Mouse (Mus musculus): ENCODE results near the gene Ap1m2. TPM values are rescaled to one million over a fixed set of nuclear protein-coding genes. Genes with fewer than 3 reads are reported as not detected.
A peak's percentile ranks its signal among the peaks of the same experiment; 100 is the strongest.
"Not testable (repeated sequence)": the region's sequence is repeated elsewhere in the genome, so short reads cannot be mapped to it uniquely, and the experiment has no call there.

The Ap1m2 gene
- polyA plus RNA-seq, 1 experiment from 2014 or later, result 0.91 TPM

GRCm38 (mm10) chr9:21331365-21332140 lies 19.4 kb upstream of the Ap1m2 start:
- H3K36me3 ChIP-seq (ENCODE audit: control insufficient read depth, insufficient read depth, low read length), result no peaks in the 10 kb centered on the region
- H3K27ac ChIP-seq (ENCODE audit: low read depth, low read length), result no peak overlapping the region
- ATAC-seq, result no peak
- no peaks in the 10 kb centered on the region for H3K27me3 ChIP-seq (replicated peaks; ENCODE audit: control insufficient read depth, insufficient read depth, low read length)
- H3K9ac ChIP-seq (ENCODE audit: low read length), result no peak overlapping the region
- H3K4me3 ChIP-seq (ENCODE audit: low read depth, low read length), result no peak overlapping the region
- H3K4me2 ChIP-seq (ENCODE audit: low read length), result no peak overlapping the region
- H3K9me3 ChIP-seq (replicated peaks; ENCODE audit: control insufficient read depth, low read length), result no peaks in the 10 kb centered on the region; the same call in 1 of the 2 replicates
- 86% methylated on average over 12 of the region's 12 CpGs for WGBS
- no peak for DNase-seq (ENCODE audit: low spot score)
- 0 out of 2 replicates have a peak, but pooled peaks cover 4% of the 10 kb centered on the region for H3K4me1 ChIP-seq (ENCODE audit: control insufficient read depth, insufficient read depth, low read length)

DNA sequence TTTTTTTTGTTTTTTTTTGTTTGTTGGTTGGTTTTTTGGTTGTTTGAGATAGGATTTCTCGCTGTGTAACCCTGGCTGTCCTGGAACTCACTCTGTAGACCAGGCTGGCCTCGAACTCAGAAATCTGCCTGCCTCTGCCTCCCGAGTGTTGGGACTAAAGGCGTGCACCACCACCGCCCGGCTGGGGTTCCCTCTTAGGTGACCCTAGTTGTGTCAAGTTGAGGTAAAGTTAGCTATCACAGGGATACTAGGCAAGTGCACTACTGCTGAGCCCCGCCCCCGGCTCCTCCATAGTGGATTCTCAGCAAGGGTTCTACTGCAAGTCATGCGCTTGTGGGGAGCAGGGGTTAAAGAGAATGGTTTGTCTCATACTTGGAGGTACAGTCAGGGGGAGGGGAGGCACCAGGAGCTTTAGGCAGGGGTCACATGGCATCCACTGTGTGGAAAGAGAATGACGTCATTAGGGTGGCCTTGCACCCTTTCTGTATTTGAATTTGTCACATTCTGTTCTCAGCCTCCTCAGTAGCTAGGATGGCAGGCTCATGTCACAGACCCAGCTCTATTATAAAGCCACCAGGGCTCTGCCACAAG lies 17.7 kb upstream of the Ap1m2 start:
- Histone ChIP-seq H3K27me3 (replicated peaks; ENCODE audit: control insufficient read depth, insufficient read depth, low read length) (no peaks in the 10 kb centered on the region), H3K4me1 (ENCODE audit: control insufficient read depth, insufficient read depth, low read length) (0 out of 2 replicates have a peak, but pooled peaks cover 4% of the 10 kb centered on the region), H3K36me3 (ENCODE audit: control insufficient read depth, insufficient read depth, low read length) (no peaks in the 10 kb centered on the region), H3K4me3 (ENCODE audit: low read depth, low read length) (no peak overlapping the region), H3K27ac (ENCODE audit: low read depth, low read length) (no peak overlapping the region), H3K9ac (ENCODE audit: low read length) (no peak overlapping the region), H3K4me2 (ENCODE audit: low read length) (no peak overlapping the region), H3K9me3 (replicated peaks; ENCODE audit: control insufficient read depth, low read length) (no peaks in the 10 kb centered on the region; the same call in 1 of the 2 replicates)
- WGBS, result 89% methylated on average over 10 of the region's 10 CpGs
- no peak for ATAC-seq
- no peak for DNase-seq (ENCODE audit: low spot score)

- H3K4me1 ChIP-seq (ENCODE audit: control insufficient read depth, insufficient read depth, low read length), result 0 out of 2 replicates have a peak, but pooled peaks cover 4% of the 10 kb centered on the region
- no peaks in the 10 kb centered on the region for H3K27me3 ChIP-seq (replicated peaks; ENCODE audit: control insufficient read depth, insufficient read depth, low read length)
- ATAC-seq (no peak), DNase-seq (ENCODE audit: low spot score) (no peak)
- no peak overlapping the region for H3K27ac ChIP-seq (ENCODE audit: low read depth, low read length)
- H3K4me3 ChIP-seq (ENCODE audit: low read depth, low read length), result no peak overlapping the region
- H3K9me3 ChIP-seq (replicated peaks; ENCODE audit: control insufficient read depth, low read length), result no peaks in the 10 kb centered on the region; the same call in 1 of the 2 replicates
- H3K4me2 ChIP-seq (ENCODE audit: low read length), result no peak overlapping the region
- no peak overlapping the region for H3K9ac ChIP-seq (ENCODE audit: low read length)
- no peaks in the 10 kb centered on the region for H3K36me3 ChIP-seq (ENCODE audit: control insufficient read depth, insufficient read depth, low read length)
- 65% methylated on average over 3 of the region's 5 CpGs for WGBS
Observed at GRCm38 (mm10) chr9:21329041-21329440, 16.9 kb upstream of the Ap1m2 start.

DNA sequence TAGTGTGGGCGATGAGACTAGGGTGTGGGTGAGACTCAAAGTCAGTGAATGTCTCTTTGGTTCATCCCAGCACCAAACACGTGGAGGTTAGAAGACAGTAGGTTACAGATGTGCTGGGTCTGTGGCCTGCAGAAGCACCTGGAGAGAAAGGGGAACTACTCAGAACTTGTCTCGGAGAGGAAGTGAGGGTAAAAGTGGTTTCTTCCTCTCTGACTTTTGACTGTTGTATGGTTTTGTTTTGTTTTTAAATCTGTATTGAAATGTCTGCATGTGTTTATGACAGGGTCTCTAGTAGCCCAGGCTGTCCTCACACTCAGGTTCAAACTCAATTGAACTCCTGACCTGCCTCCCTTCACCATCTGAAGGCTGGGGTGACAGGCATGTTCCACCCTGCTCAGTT lies 15.9 kb upstream of the Ap1m2 start:
- no peak for DNase-seq (ENCODE audit: low spot score)
- H3K27ac ChIP-seq (ENCODE audit: low read depth, low read length), result no peak overlapping the region
- H3K9me3 ChIP-seq (replicated peaks; ENCODE audit: control insufficient read depth, low read length), result no peaks in the 10 kb centered on the region; the same call in 1 of the 2 replicates
- H3K9ac ChIP-seq (ENCODE audit: low read length), result no peak overlapping the region
- no peaks in the 10 kb centered on the region for H3K36me3 ChIP-seq (ENCODE audit: control insufficient read depth, insufficient read depth, low read length)
- H3K4me3 ChIP-seq (ENCODE audit: low read depth, low read length), result no peak overlapping the region
- ATAC-seq, result no peak
- no peak overlapping the region for H3K4me2 ChIP-seq (ENCODE audit: low read length)
- no peaks in the 10 kb centered on the region for H3K27me3 ChIP-seq (replicated peaks; ENCODE audit: control insufficient read depth, insufficient read depth, low read length)
- 0 out of 2 replicates have a peak, but pooled peaks cover 4% of the 10 kb centered on the region for H3K4me1 ChIP-seq (ENCODE audit: control insufficient read depth, insufficient read depth, low read length)
- 77% methylated on average over 3 of the region's 3 CpGs for WGBS

DNA sequence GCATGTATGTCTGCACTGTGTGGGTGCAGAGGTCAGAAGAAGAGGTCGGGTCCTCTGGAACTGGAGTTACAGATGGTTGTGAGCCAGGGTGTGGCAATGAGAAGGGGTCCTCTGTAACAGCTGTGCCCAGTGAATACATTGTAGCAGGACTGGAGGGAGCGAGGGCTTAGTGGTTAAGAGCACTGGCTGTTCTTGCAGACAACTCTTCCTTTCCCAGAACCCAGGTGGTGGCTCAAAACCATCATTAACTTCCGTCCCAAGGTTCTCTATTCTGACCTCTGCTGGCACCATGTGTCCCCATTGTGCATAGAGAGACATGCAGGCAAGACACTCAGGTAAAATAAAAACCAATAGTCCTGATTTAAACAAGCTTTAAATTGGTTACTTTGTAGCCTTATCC lies 15.4 kb upstream of the Ap1m2 start:
- H3K4me2 ChIP-seq (ENCODE audit: low read length), result no peak overlapping the region
- ATAC-seq (no peak), DNase-seq (ENCODE audit: low spot score) (no peak)
- WGBS, result 84% methylated on average over 3 of the region's 3 CpGs
- no peaks in the 10 kb centered on the region; the same call in 1 of the 2 replicates for H3K9me3 ChIP-seq (replicated peaks; ENCODE audit: control insufficient read depth, low read length)
- no peaks in the 10 kb centered on the region for H3K36me3 ChIP-seq (ENCODE audit: control insufficient read depth, insufficient read depth, low read length)
- H3K4me3 ChIP-seq (ENCODE audit: low read depth, low read length), result no peak overlapping the region
- no peaks in the 10 kb centered on the region for H3K27me3 ChIP-seq (replicated peaks; ENCODE audit: control insufficient read depth, insufficient read depth, low read length)
- no peak overlapping the region for H3K9ac ChIP-seq (ENCODE audit: low read length)
- no peak overlapping the region for H3K27ac ChIP-seq (ENCODE audit: low read depth, low read length)
- 0 out of 2 replicates have a peak, but pooled peaks cover 3% of the 10 kb centered on the region for H3K4me1 ChIP-seq (ENCODE audit: control insufficient read depth, insufficient read depth, low read length)

- H3K36me3 ChIP-seq (ENCODE audit: control insufficient read depth, insufficient read depth, low read length), result no peaks in the 10 kb centered on the region
- ATAC-seq, result no peak
- no peaks in the 10 kb centered on the region for H3K9me3 ChIP-seq (replicated peaks; ENCODE audit: control insufficient read depth, low read length)
- H3K4me3 ChIP-seq (ENCODE audit: low read depth, low read length), result no peak overlapping the region
- H3K9ac ChIP-seq (ENCODE audit: low read length), result no peak overlapping the region
- WGBS, result 95% methylated on average over 11 of the region's 11 CpGs
- no peaks in the 10 kb centered on the region for H3K27me3 ChIP-seq (replicated peaks; ENCODE audit: control insufficient read depth, insufficient read depth, low read length)
- no peak overlapping the region for H3K27ac ChIP-seq (ENCODE audit: low read depth, low read length)
- no peak overlapping the region for H3K4me2 ChIP-seq (ENCODE audit: low read length)
- DNase-seq (ENCODE audit: low spot score), result no peak
- H3K4me1 ChIP-seq (ENCODE audit: control insufficient read depth, insufficient read depth, low read length), result peaks cover 12% of the 10 kb centered on the region
Observed at GRCm38 (mm10) chr9:21324269-21324668, 12.1 kb upstream of the Ap1m2 start.

DNA sequence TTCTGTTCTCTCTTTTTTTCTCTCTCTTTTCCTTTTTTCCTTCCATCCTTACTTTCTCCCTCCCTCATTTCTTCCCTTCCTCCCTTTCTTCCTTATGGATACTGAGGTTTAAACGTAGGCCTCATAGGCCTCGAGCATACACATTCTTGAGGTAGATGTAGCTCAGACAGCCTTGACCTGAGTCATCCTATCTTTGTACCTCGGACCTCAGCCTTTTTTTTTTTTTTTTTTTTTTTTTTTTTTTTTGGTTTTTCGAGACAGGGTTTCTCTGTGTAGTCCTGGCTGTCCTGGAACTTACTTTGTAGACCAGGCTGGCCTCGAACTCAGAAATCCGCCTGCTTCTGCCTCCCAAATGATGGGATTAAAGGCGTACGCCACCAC lies 10.8 kb upstream of the Ap1m2 start:
- H3K4me1 ChIP-seq (ENCODE audit: control insufficient read depth, insufficient read depth, low read length), result peaks cover 12% of the 10 kb centered on the region
- not testable (repeated sequence) for DNase-seq (ENCODE audit: low spot score); H3K4me2 ChIP-seq (ENCODE audit: low read length); H3K36me3 ChIP-seq (ENCODE audit: control insufficient read depth, insufficient read depth, low read length); ATAC-seq; H3K4me3 ChIP-seq (ENCODE audit: low read depth, low read length); H3K9me3 ChIP-seq (replicated peaks; ENCODE audit: control insufficient read depth, low read length); H3K9ac ChIP-seq (ENCODE audit: low read length); H3K27me3 ChIP-seq (replicated peaks; ENCODE audit: control insufficient read depth, insufficient read depth, low read length); H3K27ac ChIP-seq (ENCODE audit: low read depth, low read length)
- WGBS, result 88% methylated on average over 8 of the region's 8 CpGs

DNA sequence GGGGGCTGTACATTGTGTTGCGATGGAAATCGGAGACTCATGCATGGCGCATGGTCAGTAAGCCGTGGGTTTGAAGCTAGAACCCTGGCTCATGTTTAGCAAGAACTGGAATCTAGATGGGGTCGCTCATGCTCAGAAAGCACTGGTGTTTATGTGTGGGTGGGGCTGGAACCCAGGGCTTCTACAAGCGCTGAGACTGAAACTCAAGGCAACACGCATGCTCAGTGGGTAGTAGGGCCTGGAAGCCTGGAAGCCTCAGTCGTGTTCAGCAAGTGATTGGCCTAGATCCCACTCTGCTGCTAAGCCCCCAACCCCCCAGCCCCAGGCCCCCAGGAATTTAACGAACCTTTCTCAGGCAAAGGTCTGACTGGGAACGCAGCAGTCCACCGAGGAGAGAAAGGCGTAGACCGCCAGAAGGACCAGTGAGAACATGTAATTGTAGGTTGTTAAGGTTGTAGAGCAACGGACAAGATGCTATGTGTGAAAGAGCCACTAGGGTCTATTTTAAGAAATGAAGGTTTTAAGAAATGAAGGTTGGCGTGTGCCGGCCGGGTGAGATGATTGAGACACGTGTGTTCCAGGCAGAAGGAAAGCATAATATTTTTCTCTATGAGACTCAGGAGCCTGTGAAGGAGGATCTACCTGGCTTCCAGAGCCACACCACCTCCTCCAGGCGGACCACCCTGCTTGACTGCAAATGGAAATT lies 10.2 kb upstream of the Ap1m2 start:
- Histone ChIP-seq H3K36me3 (ENCODE audit: control insufficient read depth, insufficient read depth, low read length) (no peaks in the 10 kb centered on the region), H3K4me2 (ENCODE audit: low read length) (peak overlapping the region; percentile 70), H3K27me3 (replicated peaks; ENCODE audit: control insufficient read depth, insufficient read depth, low read length) (no peaks in the 10 kb centered on the region), H3K9me3 (replicated peaks; ENCODE audit: control insufficient read depth, low read length) (no peaks in the 10 kb centered on the region), H3K4me3 (ENCODE audit: low read depth, low read length) (no peak overlapping the region), H3K9ac (ENCODE audit: low read length) (no peak overlapping the region), H3K27ac (ENCODE audit: low read depth, low read length) (no peak overlapping the region), H3K4me1 (ENCODE audit: control insufficient read depth, insufficient read depth, low read length) (peaks cover 12% of the 10 kb centered on the region)
- no peak for DNase-seq (ENCODE audit: low spot score)
- WGBS, result 77% methylated on average over 19 of the region's 19 CpGs
- ATAC-seq, result no peak

DNA sequence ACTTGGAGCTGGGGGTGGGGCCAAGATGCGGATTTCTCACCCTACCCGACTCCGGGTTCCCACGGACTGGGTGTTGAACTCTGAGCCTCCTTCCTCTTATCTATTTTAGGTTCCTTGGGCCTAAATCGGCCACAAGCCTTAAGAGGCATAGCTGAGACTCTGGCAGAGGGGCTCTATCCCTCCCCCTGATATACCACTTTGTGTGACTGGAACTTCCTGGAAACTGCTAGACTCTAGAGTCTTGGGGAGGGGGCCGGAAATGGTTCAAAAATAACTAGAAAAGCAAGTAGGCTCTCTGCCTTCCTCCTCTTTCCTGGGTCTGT lies 9.3 kb upstream of the Ap1m2 start:
- Histone ChIP-seq H3K4me3 (ENCODE audit: low read depth, low read length) (peak overlapping the region; percentile 83), H3K9ac (ENCODE audit: low read length) (peak overlapping the region; percentile 89), H3K36me3 (ENCODE audit: control insufficient read depth, insufficient read depth, low read length) (no peaks in the 10 kb centered on the region), H3K4me1 (ENCODE audit: control insufficient read depth, insufficient read depth, low read length) (peaks cover 12% of the 10 kb centered on the region), H3K27ac (ENCODE audit: low read depth, low read length) (no peak overlapping the region), H3K27me3 (replicated peaks; ENCODE audit: control insufficient read depth, insufficient read depth, low read length) (no peaks in the 10 kb centered on the region), H3K4me2 (ENCODE audit: low read length) (peak overlapping the region; percentile 70), H3K9me3 (replicated peaks; ENCODE audit: control insufficient read depth, low read length) (no peaks in the 10 kb centered on the region)
- WGBS, result 16% methylated on average over 6 of the region's 6 CpGs
- DNase-seq (ENCODE audit: low spot score) (peak; percentile 7), ATAC-seq (no peak)

Measured in forebrain, embryonic 14.5 days (tissue).